Mouse (Mus musculus): ENCODE data around the gene Cenpj. TPM values are rescaled to one million over a fixed set of nuclear protein-coding genes. Genes with fewer than 3 reads are reported as not detected.

Gene Cenpj
- 10 to 100 TPM; 13.2 to 15.6 TPM for total RNA-seq (2023)

DNA sequence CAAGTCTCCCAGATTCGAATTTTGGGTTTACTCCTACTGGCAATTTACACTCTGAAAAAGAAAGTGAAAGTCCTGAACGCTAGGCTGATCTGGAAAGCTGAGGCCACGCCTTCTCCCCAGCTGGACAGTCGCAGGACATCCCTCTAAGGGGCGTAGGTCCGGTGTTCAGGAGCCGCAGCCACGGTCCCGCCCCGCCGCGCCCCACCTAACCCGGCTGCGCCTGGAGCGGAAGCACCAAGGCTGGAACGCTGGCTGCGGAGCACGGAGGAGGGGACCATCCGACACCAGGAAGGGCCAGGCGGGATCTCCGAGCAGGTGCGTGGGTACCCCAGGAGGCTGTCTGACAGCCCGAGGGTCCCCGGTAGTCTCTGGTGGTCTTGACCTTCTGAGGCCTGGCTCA lies at the start of gene Cenpj, which contains the start of gene Parp4:
Cenpj (minus strand) TSS at position 10 of the 400 bp plus-strand sequence.
Parp4 (plus strand) TSS at position 204 of the 400 bp plus-strand sequence.

Other genes starting within 250 kb of the Cenpj start
- gene Atp12a, start 210.4 kb downstream of the Cenpj start, total RNA-seq (2023) = not detected
- gene Rnf17, start 172.8 kb downstream of the Cenpj start, total RNA-seq (2023) = under 1 TPM; 0.17 to 0.53 TPM
- gene Parp4, start 194 bp upstream of the Cenpj start, total RNA-seq (2023) = 10 to 100 TPM; 74.6 to 77.5 TPM
- gene Mphosph8, start 92.8 kb upstream of the Cenpj start, total RNA-seq (2023) = 10 to 100 TPM; 38.4 to 41.3 TPM
- 10 to 100 TPM; 80.7 to 82.3 TPM for gene Pspc1, start 202.9 kb upstream of the Cenpj start, total RNA-seq (2023)
- gene Zmym5, start 236.3 kb upstream of the Cenpj start, total RNA-seq (2023) = 10 to 100 TPM; 57.7 to 59.3 TPM

Measured in T-cell, adult 66 days (primary cell).